Mouse (Mus musculus) heart, embryonic 14.5 days (tissue): ENCODE measurements around the gene Rora. TPM values are rescaled to one million over a fixed set of nuclear protein-coding genes. Genes with fewer than 3 reads are reported as not detected.

Source experiments
- ATAC-seq: fragments of 200-750 bp; cut with Nextera tagmentation; 2 replicates; pipeline ENCODE4 v1.8.0; 2017; ENCODE audit warnings: low read depth, moderate TSS enrichment; ENCODE audit not compliant: insufficient number of reproducible peaks, insufficient read depth, low FRiP score
- H3K27ac ChIP-seq, 2 experiments: fragments of 200-500 bp in 1 of 2; fragments of 300-500 bp in 1 of 2; sonication (generic) in 1 of 2; replicated peaks in 1 of 2; 2 replicates each; pipeline ENCODE4 v1.5.1; 2012 to 2014; ENCODE audit warnings: low read depth in 2 of 2, low read length in 2 of 2, control low read depth in 1 of 2, mild to moderate bottlenecking in 1 of 2, mixed read lengths in 1 of 2; ENCODE audit not compliant: control insufficient read depth in 1 of 2, insufficient read depth in 1 of 2
- H3K27me3 ChIP-seq: fragments of 300-500 bp; sonication (generic); 2 replicates; pipeline ENCODE4 v1.6.1; 2014; ENCODE audit warnings: mild to moderate bottlenecking, low read length, control low read depth; ENCODE audit not compliant: control insufficient read depth, insufficient read depth
- H3K36me3 ChIP-seq: fragments of 300-500 bp; sonication (generic); 2 replicates; pipeline ENCODE4 v1.6.1; 2014; ENCODE audit warnings: mild to moderate bottlenecking, control low read depth, low read length, mixed read lengths; ENCODE audit not compliant: control insufficient read depth, insufficient read depth
- H3K4me1 ChIP-seq, 2 experiments: fragments of 200-500 bp in 1 of 2; fragments of 300-500 bp in 1 of 2; sonication (generic) in 1 of 2; 2 replicates each; pipeline ENCODE4 v1.6.1; 2012 to 2014; ENCODE audit warnings: low read length in 2 of 2, control low read depth in 1 of 2, mixed read lengths in 1 of 2; ENCODE audit not compliant: control insufficient read depth in 2 of 2, insufficient read depth in 2 of 2
- H3K4me2 ChIP-seq: fragments of 300-500 bp; sonication (generic); 2 replicates; pipeline ENCODE4 v1.6.1; 2014; ENCODE audit warnings: mild to moderate bottlenecking, low read length
- H3K4me3 ChIP-seq, 2 experiments: fragments of 200-500 bp in 1 of 2; fragments of 300-500 bp in 1 of 2; sonication (generic) in 1 of 2; 2 replicates each; pipeline ENCODE4 v1.5.1; 2012 to 2014; ENCODE audit warnings: low read length in 2 of 2, mild to moderate bottlenecking in 2 of 2, control low read depth in 1 of 2, low read depth in 1 of 2, moderate library complexity in 1 of 2; ENCODE audit not compliant: control insufficient read depth in 1 of 2, insufficient read depth in 1 of 2
- H3K9ac ChIP-seq: fragments of 300-500 bp; sonication (generic); 2 replicates; pipeline ENCODE4 v1.6.1; 2014; ENCODE audit warnings: mild to moderate bottlenecking, low read length
- H3K9me3 ChIP-seq: fragments of 300-500 bp; sonication (generic); 2 replicates; pipeline ENCODE4 v1.6.1; 2016; ENCODE audit warnings: low read length, control low read depth; ENCODE audit not compliant: control insufficient read depth
- WGBS: fragments of 180-500 bp; shearing (Covaris S2); extraction: QIAGEN DNeasy Blood & Tissue Kit; methylation state at CpG from one replicate; pipeline ENCODE4 v1.1.7; 2014; 5-methylcytosine and 5-hydroxymethylcytosine counted together
- polyA plus RNA-seq: library from polyadenylated mRNA; unstranded; fragments of >200 nt; fragmentation: Nextera tagmentation; extraction: Ambion mirVana; gene quantifications from 2 replicates; pipeline ENCODE4 v1.2.1, GENCODE M21; 2014

The Rora gene
- polyA plus RNA-seq, 1 experiment from 2014 or later: 6.9 TPM

- H3K36me3 ChIP-seq: no peaks in the 10 kb centered on the region
- no peaks in the 10 kb centered on the region for H3K9me3 ChIP-seq
- H3K27me3 ChIP-seq: no peaks in the 10 kb centered on the region
- H3K4me1 ChIP-seq: peaks cover 9 to 11% of the 10 kb centered on the region in 2 experiments
- 81% methylated on average over 6 of the region's 6 CpGs for WGBS
- no peak for ATAC-seq
- no peak overlapping the region for H3K4me2 ChIP-seq
- H3K27ac ChIP-seq: no peak overlapping the region
- no peak overlapping the region for H3K4me3 ChIP-seq
- no peak overlapping the region for H3K9ac ChIP-seq
These were observed 682.5 kb downstream of the Rora start for GRCm38 (mm10) chr9:69336063-69336462.

GRCm38 (mm10) chr9:69339199-69339598 lies 685.6 kb downstream of the Rora start:
- Histone ChIP-seq H3K36me3 (no peaks in the 10 kb centered on the region), H3K4me1 (peaks cover 3 to 4% of the 10 kb centered on the region in 2 experiments), H3K4me3 (no peak overlapping the region), H3K4me2 (no peak overlapping the region), H3K27ac (no peak overlapping the region), H3K9ac (no peak overlapping the region), H3K9me3 (no peaks in the 10 kb centered on the region), H3K27me3 (no peaks in the 10 kb centered on the region)
- ATAC-seq: no peak
- WGBS: 86% methylated on average over 7 of the region's 7 CpGs

- H3K36me3 ChIP-seq: no peaks in the 10 kb centered on the region
- ATAC-seq: no peak
- no peak overlapping the region for H3K4me3 ChIP-seq
- H3K9me3 ChIP-seq: no peaks in the 10 kb centered on the region
- peaks cover 1 to 4% of the 10 kb centered on the region in 2 experiments for H3K4me1 ChIP-seq
- no peak overlapping the region for H3K4me2 ChIP-seq
- H3K27ac ChIP-seq: no peak overlapping the region
- no peaks in the 10 kb centered on the region for H3K27me3 ChIP-seq
- 72% methylated on average over 6 of the region's 6 CpGs for WGBS
- no peak overlapping the region for H3K9ac ChIP-seq
These were observed 686.2 kb downstream of the Rora start for GRCm38 (mm10) chr9:69339829-69340228.

GRCm38 (mm10) chr9:69340421-69340820 lies 686.8 kb downstream of the Rora start:
- no peak overlapping the region for H3K4me3 ChIP-seq
- no peaks in the 10 kb centered on the region for H3K27me3 ChIP-seq
- no peak overlapping the region for H3K27ac ChIP-seq
- H3K9ac ChIP-seq: no peak overlapping the region
- peaks cover 4% of the 10 kb centered on the region in 2 experiments for H3K4me1 ChIP-seq
- H3K9me3 ChIP-seq: no peaks in the 10 kb centered on the region
- ATAC-seq: no peak
- 86% methylated on average over 7 of the region's 7 CpGs for WGBS
- no peak overlapping the region for H3K4me2 ChIP-seq
- H3K36me3 ChIP-seq: no peaks in the 10 kb centered on the region

- H3K4me3 ChIP-seq: no peak overlapping the region
- no peak for ATAC-seq
- no peaks in the 10 kb centered on the region for H3K9me3 ChIP-seq
- WGBS: 83% methylated on average over 10 of the region's 10 CpGs
- no peaks in the 10 kb centered on the region for H3K36me3 ChIP-seq
- H3K9ac ChIP-seq: no peak overlapping the region
- peaks cover 0 to 4% of the 10 kb centered on the region in 2 experiments; a peak in 1 of 4 replicates for H3K4me1 ChIP-seq
- H3K4me2 ChIP-seq: no peak overlapping the region
- H3K27me3 ChIP-seq: no peaks in the 10 kb centered on the region
- no peak overlapping the region for H3K27ac ChIP-seq
These were observed 690.3 kb downstream of the Rora start for GRCm38 (mm10) chr9:69343881-69344280.

GRCm38 (mm10) chr9:69345550-69345949 lies 692.0 kb downstream of the Rora start:
- H3K4me3 ChIP-seq: no peak overlapping the region
- H3K36me3 ChIP-seq: no peaks in the 10 kb centered on the region
- 31% methylated on average over 6 of the region's 6 CpGs for WGBS
- H3K4me2 ChIP-seq: no peak overlapping the region
- no peak for ATAC-seq
- no peaks in the 10 kb centered on the region for H3K9me3 ChIP-seq
- H3K27me3 ChIP-seq: no peaks in the 10 kb centered on the region
- peaks cover 0 to 4% of the 10 kb centered on the region in 2 experiments; a peak in 1 of 4 replicates for H3K4me1 ChIP-seq
- no peak overlapping the region for H3K9ac ChIP-seq
- no peak overlapping the region for H3K27ac ChIP-seq

- no peaks in the 10 kb centered on the region for H3K27me3 ChIP-seq
- no peak overlapping the region for H3K27ac ChIP-seq
- no peaks in the 10 kb centered on the region for H3K36me3 ChIP-seq
- H3K9ac ChIP-seq: no peak overlapping the region
- H3K4me3 ChIP-seq: no peak overlapping the region
- no peaks in the 10 kb centered on the region for H3K9me3 ChIP-seq
- H3K4me1 ChIP-seq: peaks cover 0 to 4% of the 10 kb centered on the region in 2 experiments; a peak in 1 of 4 replicates
- 92% methylated on average over 6 of the region's 6 CpGs for WGBS
- no peak overlapping the region for H3K4me2 ChIP-seq
- no peak for ATAC-seq
These were observed 694.2 kb downstream of the Rora start for GRCm38 (mm10) chr9:69347796-69348195.

- Histone ChIP-seq H3K4me3 (no peak overlapping the region), H3K4me1 (peaks cover 0 to 4% of the 10 kb centered on the region in 2 experiments; a peak in 1 of 4 replicates), H3K36me3 (no peaks in the 10 kb centered on the region), H3K4me2 (no peak overlapping the region), H3K9ac (no peak overlapping the region), H3K27ac (no peak overlapping the region), H3K27me3 (no peaks in the 10 kb centered on the region), H3K9me3 (no peaks in the 10 kb centered on the region)
- WGBS: 88% methylated on average over 2 of the region's 2 CpGs
- no peak for ATAC-seq
These were observed 696.0 kb downstream of the Rora start for GRCm38 (mm10) chr9:69349537-69349936.
